Mouse (Mus musculus) testis, adult 2 months (tissue): ENCODE results near the gene Nfkbia. TPM values are rescaled to one million over a fixed set of nuclear protein-coding genes. Genes with fewer than 3 reads are reported as not detected.

ENCODE experiments used
- H3K27ac ChIP-seq: fragments of 200-500 bp; 2 replicates; pipeline ENCODE4 v1.5.1; 2012; ENCODE audit warnings: low read depth, low read length; ENCODE audit not compliant: control insufficient read depth, insufficient read depth
- H3K27me3 ChIP-seq: fragments of 200-500 bp; 2 replicates; pipeline ENCODE4 v1.6.1; 2012; ENCODE audit warnings: mild to moderate bottlenecking, low read length, moderate library complexity; ENCODE audit not compliant: control insufficient read depth, insufficient read depth
- H3K36me3 ChIP-seq: fragments of 200-500 bp; 2 replicates; pipeline ENCODE4 v1.6.1; 2012; ENCODE audit warnings: mild to moderate bottlenecking, low read length; ENCODE audit not compliant: control insufficient read depth, insufficient read depth
- H3K4me1 ChIP-seq: fragments of 200-500 bp; 2 replicates; pipeline ENCODE4 v1.6.1; 2012; ENCODE audit warnings: low read length; ENCODE audit not compliant: control insufficient read depth, insufficient read depth
- H3K4me3 ChIP-seq: fragments of 200-500 bp; 2 replicates; pipeline ENCODE4 v1.5.1; 2012; ENCODE audit warnings: low read depth, mild to moderate bottlenecking, low read length, moderate library complexity, mixed read lengths; ENCODE audit not compliant: control insufficient read depth
- CTCF ChIP-seq: fragments of 200-500 bp; IDR thresholded peaks from 2 replicates; pipeline ENCODE4 v1.5.1; 2012; ENCODE audit warnings: low read depth, mild to moderate bottlenecking, inconsistent platforms, low read length, moderate library complexity; ENCODE audit not compliant: control insufficient read depth, insufficient read depth, insufficient replicate concordance
- POLR2A ChIP-seq: fragments of 200-500 bp; IDR thresholded peaks from 2 replicates; pipeline ENCODE4 v1.6.1; 2012; ENCODE audit warnings: low read depth, mild to moderate bottlenecking, inconsistent platforms, low read length, moderate library complexity; ENCODE audit not compliant: control insufficient read depth
- polyA plus RNA-seq: library from polyadenylated mRNA; depleted of rRNA; stranded (reverse); fragments of >200 nt; gene quantifications from 2 replicates; pipeline ENCODE4 v1.2.3, GENCODE M21; 2012

Nfkbia gene
- polyA plus RNA-seq, 1 experiment, result 31.2 TPM

DNA sequence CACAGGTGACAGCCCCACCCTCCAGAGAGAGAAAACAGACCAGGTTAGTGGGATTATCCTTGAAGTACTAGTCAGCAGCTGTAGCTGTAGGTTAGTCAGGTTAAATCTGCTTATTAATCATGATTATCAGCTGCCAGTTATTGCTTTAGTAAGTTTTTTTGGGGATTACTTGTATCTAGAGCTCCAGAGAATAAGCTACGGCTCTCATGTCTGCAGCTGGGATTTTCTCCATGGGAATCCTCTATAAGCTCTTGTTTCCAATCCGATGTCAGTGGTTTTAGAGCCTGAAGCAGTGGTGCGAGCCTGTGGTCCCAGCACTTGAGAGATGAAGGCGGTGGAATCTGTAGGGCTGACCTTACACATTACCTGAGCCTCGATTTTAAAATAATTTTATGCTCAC, 16.4 kb upstream of the Nfkbia start:
- H3K4me3 ChIP-seq, result no peak overlapping the region
- H3K27ac ChIP-seq, result no peak overlapping the region
- H3K27me3 ChIP-seq, result no peaks in the 10 kb centered on the region
- H3K36me3 ChIP-seq, result no peaks in the 10 kb centered on the region
- peaks cover 6% of the 10 kb centered on the region for H3K4me1 ChIP-seq
- TF ChIP-seq POLR2A (no peak), CTCF (no peak)

DNA sequence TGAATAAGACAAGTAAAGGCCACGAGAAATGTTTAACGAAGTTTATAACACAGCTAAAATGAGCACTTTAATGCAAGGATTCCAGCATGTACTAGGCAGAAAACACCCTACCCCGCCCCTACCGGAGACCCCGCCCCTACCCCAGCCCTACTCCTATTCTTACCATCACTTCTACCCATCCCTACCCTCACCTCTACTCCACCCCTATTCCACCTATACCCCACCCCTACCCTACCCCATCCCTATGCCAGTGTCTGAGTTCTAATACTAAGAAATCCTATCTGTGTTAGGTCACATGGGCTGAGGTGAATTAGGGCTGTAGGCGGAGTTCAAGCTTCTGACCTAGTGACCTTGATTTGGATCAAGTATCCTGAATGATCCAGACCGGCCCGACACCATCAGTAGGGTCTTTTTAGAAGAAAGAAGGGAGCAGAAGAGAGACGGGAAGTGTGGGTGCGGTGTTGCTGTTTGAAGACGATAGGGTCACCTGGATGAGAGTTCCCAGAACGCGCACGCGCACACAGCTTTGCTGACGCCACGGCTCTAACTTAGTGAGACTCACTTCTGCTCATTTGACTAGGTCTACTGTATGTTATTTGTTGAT, 15.0 kb upstream of the Nfkbia start:
- Histone ChIP-seq H3K36me3 (no peaks in the 10 kb centered on the region), H3K4me3 (peak overlapping the region; percentile 5; the same call in 1 of the 2 replicates), H3K27me3 (no peaks in the 10 kb centered on the region), H3K4me1 (peaks cover 6% of the 10 kb centered on the region), H3K27ac (no peak overlapping the region)
- TF ChIP-seq CTCF (no peak), POLR2A (no peak)

DNA sequence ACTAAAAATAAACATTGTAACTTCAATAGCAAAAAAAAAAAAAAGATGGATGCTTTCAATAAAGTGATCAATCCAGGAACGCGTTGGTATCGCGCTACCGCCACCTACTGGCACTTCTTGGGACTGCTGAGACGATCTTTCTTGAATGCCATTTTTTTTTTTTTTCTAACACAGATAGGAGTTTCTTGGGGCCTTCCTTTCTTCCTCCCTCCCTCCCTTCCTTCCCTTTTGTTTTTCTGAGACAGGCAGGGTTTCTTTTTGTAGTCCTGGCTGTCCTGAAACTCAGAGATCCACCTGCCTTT, 13.5 kb upstream of the Nfkbia start:
- Histone ChIP-seq H3K4me1 (peaks cover 6% of the 10 kb centered on the region), H3K4me3 (no peak overlapping the region), H3K27ac (no peak overlapping the region), H3K27me3 (no peaks in the 10 kb centered on the region), H3K36me3 (no peaks in the 10 kb centered on the region)
- TF ChIP-seq CTCF, result peak; percentile 80; the same call in 1 of the 2 replicates
- TF ChIP-seq POLR2A, result no peak

DNA sequence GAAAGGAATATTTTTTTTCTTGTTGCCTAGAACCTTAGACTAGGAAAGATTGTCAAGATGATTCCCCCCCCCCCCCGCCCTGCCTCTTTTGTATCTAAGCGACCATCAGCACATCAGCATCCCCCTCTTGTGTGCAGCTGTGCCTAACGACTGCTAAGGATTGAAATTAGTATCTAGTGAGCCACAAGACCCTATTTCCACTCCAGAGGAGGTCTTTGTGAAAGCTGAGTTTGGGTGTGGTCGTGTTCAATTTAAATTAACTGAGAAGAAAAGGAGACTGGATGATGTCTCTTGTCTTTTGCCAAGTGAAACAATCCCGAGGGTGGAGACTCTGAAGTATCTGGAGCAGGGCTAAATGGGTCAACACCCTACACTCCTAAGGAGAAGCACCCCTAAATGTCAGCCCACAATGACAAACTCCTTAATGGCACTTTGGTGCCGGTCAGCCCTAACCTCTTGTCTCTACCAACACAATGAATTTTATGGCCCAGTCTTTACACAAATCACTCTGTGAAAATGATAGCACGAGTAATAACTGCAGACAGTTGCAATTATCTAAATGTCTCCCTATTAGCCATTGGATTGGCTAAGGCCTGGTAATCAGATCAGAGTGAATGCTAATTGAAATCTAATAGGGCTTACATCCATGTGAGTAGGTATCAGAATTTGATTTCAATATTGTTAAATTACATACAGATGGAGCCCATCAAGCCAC, 13.0 kb upstream of the Nfkbia start:
- Histone ChIP-seq H3K4me1 (peaks cover 6% of the 10 kb centered on the region), H3K36me3 (no peaks in the 10 kb centered on the region), H3K4me3 (no peak overlapping the region), H3K27ac (no peak overlapping the region), H3K27me3 (no peaks in the 10 kb centered on the region)
- TF ChIP-seq CTCF (no peak), POLR2A (no peak)

DNA sequence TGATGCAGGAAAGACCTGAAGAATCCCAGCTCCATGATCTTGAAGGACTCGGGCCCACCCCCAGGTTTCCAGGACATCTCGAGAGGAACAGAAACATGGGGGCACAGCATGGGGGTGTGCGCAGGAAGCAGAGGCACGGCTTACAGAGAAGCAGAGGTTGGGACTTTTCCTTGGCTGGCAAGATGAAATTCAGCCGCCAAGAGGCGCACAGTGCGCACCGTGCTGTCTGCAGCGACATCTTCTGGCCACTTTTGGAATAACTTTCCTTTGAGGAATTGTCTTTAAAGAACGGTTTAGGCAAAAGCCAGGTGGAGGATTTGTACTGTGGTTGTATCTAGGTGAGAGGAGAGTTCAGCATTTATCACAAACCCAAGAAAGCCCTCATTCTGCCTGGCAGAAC, 6.6 kb upstream of the Nfkbia start:
- Histone ChIP-seq H3K27ac (peak overlapping the region; percentile 34; the same call in 1 of the 2 replicates), H3K4me1 (peaks cover 6% of the 10 kb centered on the region), H3K27me3 (no peaks in the 10 kb centered on the region), H3K36me3 (no peaks in the 10 kb centered on the region), H3K4me3 (peak overlapping the region; percentile 37)
- peak; percentile 95 for TF ChIP-seq CTCF
- TF ChIP-seq POLR2A, result no peak

DNA sequence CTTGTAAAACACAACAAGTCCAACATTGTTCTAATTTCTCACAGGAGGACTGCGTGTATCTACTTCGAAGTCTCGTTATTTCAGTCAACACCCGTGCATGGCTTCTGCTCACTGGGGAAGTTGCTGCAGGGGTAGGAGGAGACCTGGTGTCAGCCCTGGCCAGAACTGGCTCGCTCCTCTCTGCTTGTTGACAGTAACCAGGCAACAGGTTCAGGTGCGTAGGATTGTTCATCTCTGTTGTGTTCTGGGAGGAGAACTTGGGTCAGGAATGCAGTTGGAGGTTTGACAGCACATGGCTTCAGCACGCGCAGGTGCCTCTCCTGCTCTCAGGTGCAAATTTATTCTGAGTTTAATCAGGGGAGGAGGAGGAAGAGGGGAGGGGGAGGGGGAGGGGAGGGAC, 5.3 kb upstream of the Nfkbia start:
- Histone ChIP-seq H3K27ac (no peak overlapping the region), H3K4me3 (no peak overlapping the region)

DNA sequence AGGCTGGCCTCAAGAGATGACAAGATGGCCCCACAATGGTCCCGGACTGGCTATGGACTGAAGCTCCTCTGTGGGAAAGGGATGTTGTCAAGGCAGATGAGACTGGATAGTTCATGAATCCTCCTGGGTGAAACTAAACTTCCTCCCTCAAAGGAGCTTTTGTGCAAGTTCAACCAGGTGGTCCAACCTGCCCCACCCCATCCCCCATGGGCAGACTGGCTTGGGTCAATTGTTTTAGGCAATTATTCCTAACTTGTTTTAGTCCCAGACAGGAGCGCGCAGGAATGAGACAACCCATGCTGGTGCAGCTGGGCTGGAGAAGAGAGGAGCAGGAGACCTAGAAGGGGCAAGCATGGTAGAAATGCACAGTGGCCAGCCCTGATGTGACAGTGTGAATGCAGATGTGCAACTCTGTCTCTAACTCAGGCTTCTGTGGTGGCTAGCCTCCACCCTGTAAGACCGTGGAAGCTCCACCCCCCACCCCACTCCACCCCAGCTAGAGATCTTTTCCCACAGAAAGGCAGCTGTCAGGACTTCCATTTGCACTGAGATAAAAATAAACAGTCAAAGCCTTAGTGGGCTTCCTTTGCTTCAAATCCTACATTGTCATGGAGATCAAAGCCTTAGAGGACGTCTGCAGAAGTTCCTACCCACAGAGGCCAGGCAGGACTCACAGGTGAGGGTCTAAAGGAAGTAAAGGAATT, 3.6 kb upstream of the Nfkbia start:
- Histone ChIP-seq H3K27me3 (no peaks in the 10 kb centered on the region; the same call in 1 of the 2 replicates), H3K36me3 (no peaks in the 10 kb centered on the region), H3K27ac (no peak overlapping the region), H3K4me3 (no peak overlapping the region), H3K4me1 (peaks cover 11% of the 10 kb centered on the region)
- TF ChIP-seq POLR2A (no peak), CTCF (no peak)

More for the DNA sequence above, 5.3 kb upstream of the Nfkbia start:
- no peak for TF ChIP-seq CTCF
- no peak for TF ChIP-seq POLR2A
- H3K36me3 ChIP-seq, result no peaks in the 10 kb centered on the region
- H3K4me1 ChIP-seq, result peaks cover 10% of the 10 kb centered on the region
- H3K27me3 ChIP-seq, result no peaks in the 10 kb centered on the region

DNA sequence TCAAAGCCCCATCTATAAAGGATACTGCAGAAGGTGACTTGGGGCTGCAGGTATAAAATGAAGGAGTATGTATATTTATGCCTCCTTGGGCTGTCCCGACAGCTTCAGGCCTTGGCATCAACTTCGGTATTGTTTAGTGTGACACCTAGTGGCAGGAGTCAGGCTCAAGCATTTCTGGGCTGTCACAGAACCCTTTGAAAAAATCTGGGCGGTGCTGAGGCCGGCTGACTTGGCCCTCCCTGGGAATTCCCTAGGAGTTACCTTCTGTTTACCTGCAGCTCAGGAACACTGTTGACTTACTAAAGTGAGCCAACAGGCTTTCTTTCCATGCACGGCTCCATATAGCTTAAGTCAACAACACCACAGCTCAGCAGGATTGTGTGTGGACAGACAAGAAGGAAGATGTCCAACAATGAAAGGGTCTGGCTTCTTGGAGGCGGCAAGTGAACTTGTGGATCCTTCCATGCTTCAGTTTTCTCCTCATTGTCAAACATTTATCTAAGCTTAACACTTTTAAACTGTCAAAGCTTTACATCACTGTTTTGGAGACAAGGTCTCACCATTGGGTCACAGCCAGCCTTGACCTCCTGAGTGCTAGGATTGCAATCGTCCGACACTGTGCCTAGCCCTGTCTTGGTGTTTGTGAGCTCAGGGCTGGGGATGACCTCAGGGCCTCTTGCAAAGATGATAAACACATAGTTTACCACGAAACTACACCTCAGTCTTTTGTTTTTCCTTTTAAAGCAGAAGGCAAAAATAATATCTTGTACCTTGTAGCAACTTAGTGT, 2.9 kb upstream of the Nfkbia start:
- Histone ChIP-seq H3K27me3 (no peaks in the 10 kb centered on the region; the same call in 1 of the 2 replicates), H3K4me1 (peaks cover 15% of the 10 kb centered on the region), H3K36me3 (no peaks in the 10 kb centered on the region), H3K4me3 (no peak overlapping the region), H3K27ac (no peak overlapping the region)
- TF ChIP-seq CTCF (peak; percentile 21; the same call in 1 of the 2 replicates), POLR2A (no peak)
